Mouse (Mus musculus) CD8-positive naive resting alpha-beta T cell, adult 2 months (primary cell): ENCODE measurements at regions not wholly inside any gene's neighbourhood (a gene's known extent, or its start where the extent isn't known, plus 50 kb on each side); places are given as distances from the start of the nearest gene placed in this dataset.
"Not testable (repeated sequence)": the region's sequence is repeated elsewhere in the genome, so short reads cannot be mapped to it uniquely, and the experiment has no call there.

ENCODE experiments used
- DNase-seq, 2 experiments: peaks; one replicate each; pipeline ENCODE4 v3.0.0; 2022; ENCODE audit warnings: low read depth in 2 of 2, low spot score in 2 of 2

DNA sequence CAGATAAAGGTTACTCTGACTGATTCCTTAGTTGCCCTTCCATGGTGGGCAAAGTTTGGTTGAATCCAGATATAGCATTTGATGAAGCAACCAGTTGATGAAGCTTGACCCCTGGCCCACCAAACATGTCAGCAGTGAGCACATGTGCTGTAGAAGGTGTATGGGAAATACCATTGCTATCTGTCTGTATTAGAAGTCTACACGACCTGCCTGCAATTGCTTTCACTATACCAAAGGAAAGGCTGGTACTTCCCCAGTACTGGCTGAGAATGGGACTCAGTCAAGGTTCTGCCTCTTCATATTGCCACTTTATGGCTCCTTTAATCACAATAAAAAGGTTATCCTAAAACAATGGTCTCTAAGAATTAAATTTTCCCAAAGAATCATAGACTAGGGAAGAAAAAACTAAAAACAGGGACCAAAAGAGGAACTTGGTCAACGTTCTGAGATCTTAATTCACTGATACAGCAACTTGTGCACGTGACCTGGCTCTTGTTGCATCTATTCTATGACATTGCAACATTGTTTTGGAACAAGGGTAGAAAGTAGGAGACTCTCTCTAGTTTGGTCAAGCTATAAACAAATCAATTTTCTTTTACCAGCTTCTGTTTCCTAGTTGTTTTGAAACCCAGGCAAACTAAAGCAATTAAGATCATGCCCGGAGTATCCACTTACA lies 284.0 kb downstream of the Rapgef2 start:
- no peak for DNase-seq

DNA sequence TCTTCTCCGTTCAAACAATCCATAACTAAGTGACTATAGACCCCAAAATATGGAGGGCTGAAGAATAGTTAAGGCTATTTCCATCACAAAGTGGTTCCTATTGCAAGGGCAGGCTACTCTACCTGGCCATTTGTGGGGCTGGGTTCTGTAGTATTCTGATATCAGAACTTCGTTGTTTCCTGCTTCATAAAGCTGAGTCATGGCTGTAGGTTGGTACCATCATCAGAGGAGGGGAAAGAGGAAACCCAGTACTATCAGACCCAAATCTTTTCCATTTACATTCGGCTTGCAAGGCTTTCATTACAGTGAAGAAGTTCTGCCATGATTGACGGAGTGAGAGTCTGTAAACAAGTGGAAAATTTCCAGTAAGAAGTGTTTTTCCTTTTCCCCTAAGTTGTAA lies 284.6 kb downstream of the Rapgef2 start:
- no peak for DNase-seq

DNA sequence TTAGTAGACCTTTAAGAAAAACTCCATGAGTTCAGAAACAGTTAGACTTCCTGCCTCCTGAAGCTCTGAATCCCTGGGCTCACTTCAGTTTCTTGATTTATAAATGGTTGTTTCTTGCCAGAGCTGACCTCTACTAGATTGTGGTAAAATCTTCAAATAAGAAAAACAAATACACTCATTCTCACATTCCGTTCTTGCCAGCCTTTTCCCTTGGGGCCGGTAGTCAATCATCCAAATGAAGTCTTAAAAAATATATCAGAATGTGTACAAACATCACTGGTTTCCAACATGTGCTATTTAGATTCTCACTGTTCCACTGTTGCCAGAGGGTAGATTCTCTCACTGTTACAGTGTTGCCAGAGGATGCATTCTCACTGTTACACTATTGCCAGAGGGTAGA lies 286.0 kb downstream of the Rapgef2 start:
- DNase-seq: no peak

DNA sequence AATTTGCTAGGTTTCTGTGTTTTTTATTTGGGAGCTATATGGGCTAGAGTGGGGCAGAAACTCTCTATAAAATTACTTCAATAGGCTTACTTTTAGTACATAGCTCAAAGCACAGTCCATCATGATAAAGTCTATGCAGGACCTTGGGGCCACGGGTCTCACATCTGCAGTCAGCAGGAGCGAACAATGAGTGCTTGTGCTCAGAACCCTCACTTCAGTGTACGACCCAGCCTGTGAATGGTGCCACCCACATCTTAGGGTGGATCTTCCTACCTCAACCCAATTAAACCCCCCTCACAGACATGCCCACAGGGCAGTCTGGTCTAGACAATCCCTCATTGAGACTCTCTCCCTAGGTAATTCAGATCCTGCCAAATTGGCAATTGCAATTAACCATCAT lies 286.5 kb downstream of the Rapgef2 start:
- no peak for DNase-seq

DNA sequence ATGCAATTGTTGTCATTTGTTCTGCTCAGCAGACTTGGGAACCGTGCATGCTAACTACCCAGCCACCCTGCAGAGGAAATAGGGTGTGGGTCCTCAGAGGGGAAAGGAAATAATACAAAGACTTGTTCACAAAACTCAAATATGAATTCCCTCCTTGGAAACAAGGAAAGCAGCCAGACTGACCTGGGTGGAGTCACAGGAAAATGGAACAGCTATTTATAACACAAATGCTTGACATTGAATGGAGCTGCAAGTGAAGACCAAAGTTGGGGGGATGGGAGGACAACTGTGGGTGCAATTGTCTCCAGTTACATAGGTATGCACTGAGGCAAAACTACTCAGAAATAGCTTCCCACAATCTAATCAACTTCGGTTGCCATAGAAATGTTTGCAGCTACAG lies 298.2 kb downstream of the Rapgef2 start:
- DNase-seq: no peak

DNA sequence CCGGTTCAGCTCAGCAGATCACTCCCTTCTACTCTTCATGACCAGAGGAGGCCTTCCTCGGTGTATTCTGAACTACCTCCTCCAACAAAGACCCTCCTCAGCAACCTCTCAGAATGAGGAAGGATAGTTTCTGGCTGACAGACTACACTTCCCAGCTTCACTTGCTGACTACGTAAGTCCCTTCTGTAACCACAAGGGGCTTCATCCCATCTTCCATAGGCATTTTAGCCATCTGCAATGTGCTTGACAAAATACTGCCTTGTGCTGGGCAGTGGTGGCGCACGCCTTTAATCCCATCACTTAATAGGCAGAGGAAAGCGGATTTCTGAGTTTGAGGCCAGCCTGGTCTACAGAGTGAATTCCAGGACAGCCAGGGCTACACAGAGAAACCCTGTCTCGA lies 299.6 kb downstream of the Rapgef2 start:
- no peak for DNase-seq

DNA sequence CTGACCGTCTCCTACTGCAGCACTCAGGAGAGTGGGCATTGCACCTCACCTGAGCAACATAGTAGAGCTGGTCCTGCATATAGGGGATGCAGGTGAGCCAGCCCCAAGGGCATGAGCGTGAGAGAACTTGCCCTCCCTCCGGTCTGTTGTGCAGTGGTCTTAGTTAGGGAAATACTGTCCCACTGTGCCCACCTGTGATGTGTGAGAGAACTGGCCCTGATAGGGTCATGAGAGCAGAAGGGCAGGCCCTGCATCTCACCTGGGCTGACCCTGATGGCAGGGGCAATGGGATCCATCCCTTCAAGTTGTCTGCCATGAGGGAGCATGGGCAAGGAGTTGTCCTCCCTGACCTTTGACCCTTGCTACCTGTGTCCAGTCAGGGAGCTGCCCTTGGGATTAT lies 305.3 kb downstream of the Rapgef2 start:
- no peak for DNase-seq

DNA sequence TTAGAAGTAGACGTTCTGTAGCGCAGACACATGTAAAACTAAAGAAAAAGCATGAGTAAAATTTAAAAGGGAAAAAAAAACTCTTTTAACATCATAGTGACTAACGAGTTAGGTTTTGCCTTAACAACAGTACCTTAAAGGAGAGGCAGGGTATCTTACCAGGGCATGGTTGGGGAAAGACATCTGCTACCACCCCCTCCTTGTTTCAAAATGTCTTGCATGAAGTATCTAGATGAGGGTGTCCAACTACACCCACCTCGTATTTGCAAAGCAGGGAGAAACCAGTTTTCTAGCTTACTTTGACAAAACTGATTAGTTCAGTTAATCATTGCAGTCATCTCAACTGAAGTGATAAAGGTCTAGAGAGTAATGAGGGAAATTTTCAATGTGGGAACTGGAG lies 307.5 kb downstream of the Rapgef2 start:
- no peak for DNase-seq

DNA sequence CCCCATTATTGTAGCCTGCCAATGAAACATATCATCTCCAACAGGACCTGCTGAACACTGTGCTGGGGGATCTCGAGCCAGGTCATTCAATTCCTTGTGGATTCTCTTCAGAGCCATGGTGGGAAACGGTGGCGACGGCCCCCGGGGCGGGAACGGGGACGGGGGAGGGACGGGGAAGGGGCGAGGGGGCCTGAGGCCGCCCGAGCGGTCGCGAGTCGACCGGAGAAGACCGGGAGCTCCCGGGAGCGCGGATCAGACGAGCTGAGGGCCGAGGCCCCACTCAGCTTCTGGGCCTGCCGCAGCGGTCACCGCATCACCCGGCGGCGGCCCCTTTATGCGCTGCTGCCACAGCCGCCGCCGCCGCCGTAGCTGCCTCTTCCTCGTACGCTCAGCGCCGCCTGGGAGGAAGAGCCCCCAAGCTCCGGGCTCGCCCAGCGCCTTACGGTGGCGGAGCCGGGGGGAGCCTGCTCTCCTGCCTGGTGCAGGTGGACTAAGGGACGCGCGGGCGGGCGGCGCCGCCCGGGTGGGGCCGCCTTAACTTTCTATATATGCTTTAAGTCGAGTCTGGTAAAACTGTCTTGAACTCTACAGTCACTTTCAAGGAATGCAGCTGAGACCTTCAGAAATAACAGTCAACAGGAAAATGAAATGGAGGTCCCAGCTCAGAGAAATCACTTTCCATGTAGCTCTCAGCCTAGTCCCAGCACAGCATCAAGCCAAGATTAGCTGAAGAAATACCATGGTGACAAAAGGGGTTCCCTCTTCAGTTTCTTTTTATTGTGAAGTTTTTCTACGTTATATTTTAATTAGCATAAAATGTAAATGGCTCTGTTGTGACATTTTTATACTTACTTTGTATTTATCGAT lies 319.4 kb downstream of the Rapgef2 start:
- DNase-seq: not testable (repeated sequence)

DNA sequence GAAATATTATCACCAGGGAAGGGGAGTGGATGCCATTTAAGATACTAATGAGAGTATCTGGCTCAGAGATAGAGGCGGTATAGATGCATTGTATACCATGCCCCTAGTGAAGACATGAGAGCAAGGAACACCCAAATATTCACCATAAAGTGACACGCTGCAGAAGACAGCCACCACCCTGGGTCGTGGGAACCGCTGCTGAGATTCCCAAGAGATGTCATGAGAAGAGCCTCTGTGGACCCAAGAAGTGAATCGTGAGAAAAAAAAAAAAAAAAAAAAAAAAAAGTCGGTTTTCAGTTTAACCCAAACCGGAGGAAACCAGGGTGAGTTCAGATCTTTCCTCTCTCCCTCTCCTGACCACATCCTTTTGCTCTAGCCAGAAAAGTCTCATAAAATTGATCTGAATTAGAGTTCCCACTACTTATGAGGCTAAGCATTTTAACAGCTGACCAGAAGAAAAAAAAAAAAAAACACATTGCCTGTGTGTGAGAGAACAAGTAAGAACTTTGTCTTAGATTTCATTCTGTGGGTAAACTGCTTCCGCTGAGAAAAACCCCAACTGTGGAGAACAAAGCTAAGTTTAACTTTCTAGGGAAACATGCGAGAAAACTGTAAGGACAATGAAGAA lies 322.0 kb downstream of the Rapgef2 start:
- no peak for DNase-seq

DNA sequence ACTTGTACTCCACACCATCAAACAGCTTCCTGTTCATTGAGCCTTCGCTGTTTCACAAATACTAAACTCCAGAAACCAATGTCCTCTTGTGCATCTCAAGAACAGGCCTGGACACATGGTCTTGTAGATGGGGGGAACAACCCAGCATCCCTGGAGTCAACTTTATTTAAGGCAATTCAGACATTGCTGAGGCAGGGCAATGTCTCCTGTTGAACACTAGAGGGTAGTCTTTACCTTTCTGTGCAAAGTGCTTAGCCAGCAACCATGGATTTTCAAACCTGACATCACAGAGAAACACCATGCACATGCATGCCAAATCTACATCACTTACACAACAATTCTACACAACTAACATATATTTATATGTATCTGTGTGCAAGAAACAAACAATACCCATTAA lies 327.5 kb downstream of the Rapgef2 start:
- DNase-seq: peak in 1 of 2 experiments; percentile 41

DNA sequence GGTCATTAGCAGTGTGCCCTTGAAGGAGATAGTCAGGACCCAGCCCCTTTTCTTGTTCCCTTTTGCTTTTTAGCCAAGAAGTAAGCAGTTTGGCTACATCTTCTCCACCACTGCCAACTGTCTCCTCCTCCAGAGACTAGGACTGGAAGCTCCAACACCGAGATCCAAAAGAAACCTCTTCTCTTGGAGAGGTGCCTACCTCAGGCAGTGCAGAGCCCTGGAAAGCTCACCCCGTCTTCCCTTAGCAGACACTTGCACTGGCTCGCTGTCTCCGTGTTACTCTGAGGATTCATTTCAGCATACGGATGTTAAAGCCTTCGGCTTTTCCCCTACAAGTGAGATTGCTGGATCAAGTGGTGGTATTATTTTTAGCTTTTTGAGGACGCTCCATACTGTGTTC lies 331.0 kb downstream of the Rapgef2 start:
- DNase-seq: no peak

DNA sequence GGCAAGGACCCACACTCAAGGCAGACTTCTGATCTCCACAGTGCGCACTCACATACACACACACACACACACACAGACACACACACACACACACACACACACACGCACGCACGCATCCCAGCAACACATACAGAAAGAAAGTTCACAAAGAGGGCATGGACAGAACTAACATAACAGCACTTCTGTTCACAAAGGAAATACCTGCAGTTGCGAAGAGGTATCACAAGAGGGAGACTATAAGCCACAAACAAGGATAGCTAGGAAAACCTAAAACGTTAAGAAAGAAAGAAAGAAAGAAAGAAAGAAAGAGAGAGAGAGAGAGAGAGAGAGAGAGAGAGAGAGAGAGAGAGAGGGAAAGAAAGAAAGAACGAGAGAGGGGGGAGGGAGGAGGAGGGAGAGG lies 336.9 kb downstream of the Rapgef2 start:
- DNase-seq: not testable (repeated sequence)

DNA sequence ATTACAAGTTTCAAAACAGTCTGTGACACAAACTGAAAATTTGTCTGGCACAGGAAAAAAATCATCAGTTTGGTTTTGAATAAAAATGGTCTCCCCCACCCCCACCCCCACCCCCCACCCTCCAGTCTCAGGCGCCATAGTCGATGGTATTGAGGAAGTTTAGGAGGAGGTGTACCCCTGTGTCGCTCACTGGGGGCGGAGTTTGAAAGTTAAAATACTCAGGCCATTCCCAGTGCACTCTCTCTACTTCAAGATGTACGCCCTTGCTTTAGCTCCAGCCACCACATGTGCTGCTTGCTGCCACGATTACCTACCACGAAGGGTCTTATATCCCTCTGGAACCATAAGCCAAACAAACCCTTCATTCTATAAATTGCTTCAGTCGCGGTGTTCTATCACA lies 337.6 kb downstream of the Rapgef2 start:
- no peak for DNase-seq

DNA sequence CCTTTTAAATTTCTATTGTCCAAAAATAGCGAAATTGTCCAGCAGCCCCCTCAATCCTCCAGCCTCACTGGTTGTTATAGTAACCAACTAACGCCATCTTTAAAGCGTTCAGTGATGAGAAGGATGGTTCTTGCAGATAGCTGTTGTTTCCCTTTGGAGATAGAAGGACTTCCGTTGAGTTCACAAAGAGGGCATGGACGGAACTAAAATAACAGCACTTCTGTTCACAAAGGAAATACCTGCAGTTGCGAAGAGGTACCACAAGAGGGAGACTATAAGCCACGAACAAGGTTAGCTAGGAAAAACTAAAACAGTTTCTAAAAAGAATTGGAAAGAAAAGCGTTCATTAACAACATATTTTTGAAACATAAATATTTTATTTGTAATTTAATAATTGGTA lies 338.1 kb downstream of the Rapgef2 start:
- DNase-seq: peak; percentile 36 to 44

DNA sequence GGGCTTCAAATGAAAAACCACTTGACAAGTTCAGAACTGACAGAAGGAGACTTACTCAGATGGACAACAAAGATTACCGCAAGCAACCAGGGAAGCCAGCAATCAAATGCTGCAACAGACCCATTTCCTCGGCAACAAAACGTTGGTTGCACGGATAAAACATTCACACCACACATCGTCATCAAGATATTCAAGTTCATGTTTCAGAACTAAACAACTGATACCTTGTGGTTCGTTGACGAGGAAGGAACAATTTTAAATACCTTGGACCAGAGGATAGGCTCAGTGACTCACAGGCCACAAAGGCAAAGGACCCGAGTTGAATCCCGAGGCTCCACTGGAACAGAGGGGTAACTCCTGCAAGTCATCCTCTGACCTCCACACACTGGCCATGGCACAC lies 339.1 kb downstream of the Rapgef2 start:
- DNase-seq: no peak

DNA sequence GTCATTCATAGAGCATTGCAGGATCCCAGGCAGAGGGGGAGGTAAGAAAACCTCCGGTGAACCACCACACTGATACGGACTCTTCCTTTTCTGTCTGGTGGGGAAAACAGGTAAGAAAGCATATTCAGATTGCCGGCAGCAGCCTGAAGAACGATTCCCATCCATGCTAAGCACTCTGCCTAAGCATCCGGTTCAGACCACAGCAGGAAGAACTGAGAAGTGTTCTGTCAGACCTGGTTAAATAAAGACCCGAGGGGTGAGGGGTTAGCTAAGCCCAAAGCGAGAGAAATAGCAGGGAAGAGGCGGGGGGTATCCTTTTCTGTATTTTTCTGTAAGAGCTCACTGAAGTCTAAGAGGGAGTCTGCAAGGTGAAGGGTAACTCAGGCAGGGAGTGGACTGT lies 342.1 kb downstream of the Rapgef2 start:
- DNase-seq: no peak

DNA sequence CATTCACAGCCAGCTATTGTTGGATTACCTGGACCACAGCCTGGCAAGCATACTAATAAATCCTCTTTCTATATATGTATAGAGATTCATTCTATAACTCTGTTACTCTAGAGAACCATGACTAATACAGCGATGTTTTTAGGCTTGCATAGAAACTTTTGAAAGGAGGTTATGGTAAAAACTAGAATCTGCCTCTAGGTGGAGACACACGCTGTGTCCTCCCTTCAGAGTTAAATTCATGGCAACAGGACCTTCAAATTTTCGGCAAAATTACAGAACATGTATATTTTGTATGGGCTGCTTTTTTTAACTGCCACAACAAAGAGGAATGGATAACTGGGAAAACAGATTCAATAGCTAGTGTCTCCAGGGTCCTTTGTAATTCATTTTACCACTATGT lies 353.3 kb downstream of the Rapgef2 start:
- no peak for DNase-seq

DNA sequence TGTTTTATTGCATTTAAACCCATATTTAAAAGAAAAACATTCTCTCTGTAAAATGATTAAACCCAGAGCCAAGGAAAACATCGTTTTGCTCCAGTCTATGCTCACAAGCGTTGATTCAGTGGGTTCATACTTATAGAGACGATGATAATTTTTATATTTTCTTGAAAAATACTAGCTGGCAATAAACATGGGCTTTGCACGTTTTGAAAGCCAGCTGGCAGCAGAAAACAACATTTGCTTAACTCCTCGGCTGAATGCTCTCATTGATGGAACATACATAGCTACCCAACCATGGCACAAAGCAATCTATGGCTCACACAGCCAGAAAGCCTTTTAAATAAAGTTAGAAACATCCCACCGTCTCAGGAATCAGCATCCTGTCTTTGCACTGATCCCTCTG lies 366.5 kb downstream of the Rapgef2 start:
- DNase-seq: no peak

DNA sequence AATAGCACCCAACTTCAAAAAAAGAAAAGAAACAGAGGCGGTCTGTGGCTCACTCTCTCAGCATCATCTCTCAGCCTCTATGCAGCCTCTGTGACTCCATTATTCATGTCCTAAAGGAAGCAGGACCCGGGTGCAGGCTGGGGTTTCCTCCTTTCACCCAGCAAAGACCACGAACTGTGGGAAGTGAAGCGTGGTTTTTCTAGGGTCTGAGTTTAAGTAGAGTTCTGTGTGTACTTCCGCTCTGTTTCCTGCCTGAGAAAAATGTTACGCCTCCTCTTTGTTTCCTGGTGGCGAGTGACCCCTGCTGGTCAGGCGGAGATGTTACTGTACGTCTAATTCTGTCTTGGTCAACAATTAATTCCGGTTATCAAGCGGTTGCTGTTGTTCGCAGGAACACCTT lies 366.9 kb downstream of the Rapgef2 start:
- DNase-seq: peak; percentile 74 to 77

DNA sequence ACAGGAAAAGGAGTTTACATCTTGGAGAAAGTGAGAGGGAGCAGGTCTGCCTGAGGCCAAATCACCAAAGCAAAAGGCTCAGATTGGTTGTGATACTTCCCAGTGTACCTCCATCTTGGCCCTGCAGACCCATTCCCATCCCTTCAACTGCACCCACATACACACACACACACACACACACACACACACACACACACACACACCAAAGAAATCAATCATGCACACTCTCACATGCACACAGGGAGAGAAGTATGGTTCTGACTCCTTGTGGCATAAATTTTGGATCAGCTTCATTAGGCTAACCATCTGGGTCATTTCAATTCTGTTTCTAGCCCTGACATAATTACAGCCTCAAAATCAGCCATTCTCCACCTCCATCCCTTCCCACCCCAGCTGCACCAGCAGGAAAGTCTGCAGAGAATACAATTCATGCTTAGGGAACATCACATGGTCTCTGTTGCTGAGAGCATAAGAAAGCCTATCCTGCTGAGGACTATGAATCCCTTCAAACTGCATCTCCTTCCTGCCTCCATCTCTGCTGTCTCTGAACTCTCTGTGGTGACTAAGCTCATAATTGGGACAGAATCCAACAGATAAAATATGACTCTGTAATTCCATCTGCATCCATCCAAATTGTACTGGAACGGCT lies 378.0 kb downstream of the Rapgef2 start:
- no peak for DNase-seq

DNA sequence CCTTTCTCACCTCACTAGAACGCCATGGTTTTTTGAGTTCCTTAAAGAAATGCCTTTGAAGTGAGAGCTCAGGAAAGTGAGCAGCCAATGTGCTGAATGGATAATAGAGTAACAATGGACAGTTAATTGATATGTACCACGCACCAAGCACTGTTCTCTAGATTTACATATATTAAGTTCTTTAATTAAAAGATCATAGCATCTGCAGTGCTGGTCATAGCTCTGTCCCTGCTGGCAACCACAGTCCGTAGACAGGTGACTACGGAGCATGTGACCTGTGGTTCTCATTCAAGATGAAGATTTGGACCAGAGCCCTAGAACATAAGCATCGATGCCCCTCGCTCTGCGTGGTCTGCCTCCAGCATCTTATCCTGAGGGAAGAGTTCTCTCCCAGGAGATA lies 378.5 kb downstream of the Rapgef2 start:
- no peak for DNase-seq
